Mouse (Mus musculus) liver, postnatal 0 days (tissue): ENCODE data around the gene Kif5c.

Experiments used
- CTCF ChIP-seq: sonication (generic); IDR thresholded peaks from 2 replicates; pipeline ENCODE4 v1.5.1; 2016; ENCODE audit warnings: antibody characterized with exemption, low read depth
- EP300 ChIP-seq: IDR thresholded peaks from 2 replicates; pipeline ENCODE4 v1.6.1; 2016; ENCODE audit warnings: antibody characterized with exemption, low read depth, mild to moderate bottlenecking

DNA sequence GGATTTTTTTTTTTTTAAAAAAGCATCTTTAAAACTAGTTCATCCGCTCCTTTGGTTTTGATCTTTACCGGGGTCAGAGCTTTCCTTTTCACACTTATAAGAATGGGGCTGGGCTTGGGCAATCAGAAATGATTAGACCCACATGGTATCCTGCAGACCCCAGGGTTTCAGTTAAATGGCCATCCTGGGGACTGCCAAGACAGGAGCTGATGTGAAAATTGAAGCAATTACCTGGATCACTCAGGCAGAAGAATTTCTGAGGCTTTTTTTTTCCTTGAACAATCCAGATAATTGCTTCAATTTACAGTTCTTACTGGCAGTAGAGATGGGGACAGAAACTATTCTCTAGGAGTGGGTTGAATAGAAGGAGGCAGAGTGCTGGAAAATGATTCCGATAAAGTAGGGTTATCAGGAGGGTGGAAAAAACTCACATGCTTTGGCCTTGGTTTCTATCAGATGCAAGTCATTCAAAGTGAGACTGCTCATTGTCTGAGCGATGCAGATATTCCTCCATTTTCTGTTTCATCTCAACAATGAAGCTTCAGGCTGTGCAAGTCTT lies 16.2 kb upstream of the Kif5c start:
- TF ChIP-seq CTCF (no peak), EP300 (no peak)
